ENCODE assay signal across 21 mouse cellular contexts in genomic region chr12:78119246-78119645, GRCm38 (mm10).
A peak's percentile ranks its signal among the peaks of the same experiment; 100 is the strongest.
DNase-seq lines count a peak whose midpoint lies in the region; ATAC-seq lines count a peak whose summit lies in the region.
"Had no signal": no experiment of that assay in that cellular context is flagged by ENCODE, and none has a peak within 500 bp of the region (broad histone marks: within the 10 kb centered on the region; RNA-seq: fewer than 3 reads in every experiment).

No protein-coding gene starts in this region.

- 63% methylated on average over 2 of the region's 2 CpGs for WGBS in intestine, embryonic 15.5 days
- WGBS in liver, embryonic 12.5 days (ENCODE audit: insufficient replicate concordance) = 61% methylated on average over 2 of the region's 2 CpGs
- WGBS in midbrain, embryonic 10.5 days = 79% methylated on average over 2 of the region's 2 CpGs

- no peaks in the 10 kb centered on the region for H3K36me3 ChIP-seq in intestine, embryonic 15.5 days
- no peaks in the 10 kb centered on the region for H3K36me3 ChIP-seq in liver, embryonic 12.5 days
- no peaks in the 10 kb centered on the region for H3K36me3 ChIP-seq in midbrain, embryonic 10.5 days
- H3K36me3 ChIP-seq: forebrain, embryonic 15.5 days; hindbrain, embryonic 13.5 days; neural tube, embryonic 13.5 days had no signal

- no peaks in the 10 kb centered on the region for H3K4me1 ChIP-seq in intestine, embryonic 15.5 days (replicated peaks)
- H3K4me1 ChIP-seq in liver, embryonic 12.5 days = no peaks in the 10 kb centered on the region
- H3K4me1 ChIP-seq in midbrain, embryonic 10.5 days = no peaks in the 10 kb centered on the region
- H3K4me1 ChIP-seq: forebrain, embryonic 15.5 days; hindbrain, embryonic 13.5 days; neural tube, embryonic 13.5 days had no signal

- no peak overlapping the region for H3K9ac ChIP-seq in intestine, embryonic 15.5 days
- no peak overlapping the region for H3K9ac ChIP-seq in liver, embryonic 12.5 days
- H3K9ac ChIP-seq: forebrain, embryonic 15.5 days; hindbrain, embryonic 13.5 days; liver, embryonic 14.5 days; lung, embryonic 14.5 days; neural tube, embryonic 13.5 days had no signal

- H3K27ac ChIP-seq in intestine, embryonic 15.5 days = no peak overlapping the region
- no peak overlapping the region for H3K27ac ChIP-seq in liver, embryonic 12.5 days
- no peak overlapping the region for H3K27ac ChIP-seq in midbrain, embryonic 10.5 days (replicated peaks)
- H3K27ac ChIP-seq: forebrain, embryonic 15.5 days; hindbrain, embryonic 13.5 days; liver, embryonic 14.5 days; neural tube, embryonic 13.5 days had no signal

- DNase-seq in adrenal gland, adult (ENCODE audit: inconsistent age in 2 of 2, low spot score in 1 of 2) = peak; percentile 54 to 73
- DNase-seq in adrenal gland, postnatal 4 days (ENCODE audit: low spot score in 2 of 2) = no peak
- DNase-seq in ovary, adult 18-20 months (ENCODE audit: low spot score) = peak; percentile 8
- DNase-seq in ovary, postnatal 36 days (ENCODE audit: low spot score) = no peak
- no peak for DNase-seq in layer of hippocampus, adult 8-10 months (ENCODE audit: low spot score in 2 of 2)
- no peak for DNase-seq in midbrain, embryonic 10.5 days (ENCODE audit: low spot score)
- DNase-seq: cerebellum, adult 9-10 months; gastrocnemius, postnatal 10 days; kidney, postnatal 4 days; layer of hippocampus, adult 9-11 months; lung, embryonic 14.5 days; midbrain, embryonic 14.5 days; thymus, adult 2 months; thymus, postnatal 4 days had no signal

- no peaks in the 10 kb centered on the region for H3K27me3 ChIP-seq in intestine, embryonic 15.5 days (replicated peaks)
- no peaks in the 10 kb centered on the region for H3K27me3 ChIP-seq in liver, embryonic 12.5 days (replicated peaks)
- H3K27me3 ChIP-seq in midbrain, embryonic 10.5 days (ENCODE audit: low read depth, poor library complexity, severe bottlenecking) = no peaks in the 10 kb centered on the region
- H3K27me3 ChIP-seq: forebrain, embryonic 15.5 days; hindbrain, embryonic 13.5 days; neural tube, embryonic 13.5 days had no signal

- H3K4me2 ChIP-seq in intestine, embryonic 15.5 days (replicated peaks) = no peak overlapping the region
- no peak overlapping the region for H3K4me2 ChIP-seq in liver, embryonic 12.5 days
- H3K4me2 ChIP-seq: forebrain, embryonic 15.5 days; hindbrain, embryonic 13.5 days; lung, embryonic 14.5 days; neural tube, embryonic 13.5 days had no signal

- H3K9me3 ChIP-seq in intestine, embryonic 15.5 days = no peaks in the 10 kb centered on the region
- no peaks in the 10 kb centered on the region for H3K9me3 ChIP-seq in liver, embryonic 12.5 days (replicated peaks)
- no peaks in the 10 kb centered on the region for H3K9me3 ChIP-seq in midbrain, embryonic 10.5 days (replicated peaks)
- H3K9me3 ChIP-seq: forebrain, embryonic 15.5 days; hindbrain, embryonic 13.5 days; neural tube, embryonic 13.5 days had no signal

- no peak overlapping the region for H3K4me3 ChIP-seq in intestine, embryonic 15.5 days (replicated peaks)
- H3K4me3 ChIP-seq in liver, embryonic 12.5 days = no peak overlapping the region
- H3K4me3 ChIP-seq in midbrain, embryonic 10.5 days = no peak overlapping the region
- H3K4me3 ChIP-seq: forebrain, embryonic 15.5 days; hindbrain, embryonic 13.5 days; neural tube, embryonic 13.5 days had no signal

- peak; percentile 73 for ATAC-seq in intestine, embryonic 15.5 days
- ATAC-seq in liver, embryonic 12.5 days = no peak
- ATAC-seq: forebrain, embryonic 15.5 days; inflammation-experienced regulatory T-cells, adult 6 months had no signal

Comparison
In these comparisons a context has a peak if more than half of its experiments do, and no peak if none do; other contexts are left out.
1. DNase-seq: peak in adrenal gland, adult (2 of 2) and ovary, adult 18-20 months (single experiment); none in adrenal gland, postnatal 4 days (0 of 2), ovary, postnatal 36 days (single experiment), layer of hippocampus, adult 8-10 months (0 of 2) and midbrain, embryonic 10.5 days (single experiment).